Mouse (Mus musculus) urinary bladder, postnatal 14 days (tissue): Measurements from ENCODE around the gene Pxmp4.

Experiments used
- DNase-seq: peaks from one replicate; pipeline ENCODE4 v3.0.0; 2021; ENCODE audit warnings: low spot score

The Pxmp4 gene

GRCm38 (mm10) chr2:154572996-154573395 lies 30.5 kb downstream of the Pxmp4 start:
- no peak for DNase-seq

- no peak for DNase-seq
Measured at GRCm38 (mm10) chr2:154571976-154572375, 31.5 kb downstream of the Pxmp4 start.

GRCm38 (mm10) chr2:154571266-154571665 lies 32.2 kb downstream of the Pxmp4 start:
- DNase-seq, result no peak

- no peak for DNase-seq
Measured at GRCm38 (mm10) chr2:154570666-154571065, 32.8 kb downstream of the Pxmp4 start.

GRCm38 (mm10) chr2:154569836-154570286 lies 33.6 kb downstream of the Pxmp4 start, which contains the start of gene E2f1:
Gene E2f1 (minus strand): TSS chr2:154569892.
- peak; percentile 95 for DNase-seq

- peak; percentile 65 for DNase-seq
Measured at GRCm38 (mm10) chr2:154569071-154569748, 34.3 kb downstream of the Pxmp4 start.

GRCm38 (mm10) chr2:154568329-154569070 lies 35.0 kb downstream of the Pxmp4 start:
- DNase-seq, result no peak

- DNase-seq, result no peak
Measured at GRCm38 (mm10) chr2:154567766-154568165, 35.7 kb downstream of the Pxmp4 start.

- no peak for DNase-seq
Measured at GRCm38 (mm10) chr2:154566641-154567040, 36.9 kb downstream of the Pxmp4 start.

GRCm38 (mm10) chr2:154565562-154565961 lies 37.9 kb downstream of the Pxmp4 start:
- DNase-seq, result no peak

GRCm38 (mm10) chr2:154563612-154564170 lies 39.8 kb downstream of the Pxmp4 start:
- DNase-seq, result no peak

- DNase-seq, result no peak
Measured at GRCm38 (mm10) chr2:154558264-154559039, 45.1 kb downstream of the Pxmp4 start, which contains the start of gene Necab3. Gene Necab3 (minus strand): TSS chr2:154558890.

- no peak for DNase-seq
Measured at GRCm38 (mm10) chr2:154557184-154557832, 46.2 kb downstream of the Pxmp4 start.

- no peak for DNase-seq
Measured at GRCm38 (mm10) chr2:154555235-154555634, 48.3 kb downstream of the Pxmp4 start.

GRCm38 (mm10) chr2:154552424-154552907 lies 51.0 kb downstream of the Pxmp4 start:
- DNase-seq, result peak; percentile 83

- DNase-seq, result no peak
Measured at GRCm38 (mm10) chr2:154551927-154552326, 51.6 kb downstream of the Pxmp4 start.

GRCm38 (mm10) chr2:154551476-154551875 lies 52.0 kb downstream of the Pxmp4 start, which contains the start of gene Actl10:
Gene Actl10 (plus strand): TSS chr2:154551776.
- DNase-seq, result no peak

GRCm38 (mm10) chr2:154550937-154551336 lies 52.6 kb downstream of the Pxmp4 start:
- no peak for DNase-seq

GRCm38 (mm10) chr2:154549886-154550189 lies 53.7 kb downstream of the Pxmp4 start:
- no peak for DNase-seq

- DNase-seq, result peak; percentile 57
Measured at GRCm38 (mm10) chr2:154549127-154549885, 54.2 kb downstream of the Pxmp4 start.

GRCm38 (mm10) chr2:154548688-154549087 lies 54.8 kb downstream of the Pxmp4 start:
- DNase-seq, result no peak
